Comparison of ENCODE assay signal across 18 mouse cellular contexts in the genomic region with DNA sequence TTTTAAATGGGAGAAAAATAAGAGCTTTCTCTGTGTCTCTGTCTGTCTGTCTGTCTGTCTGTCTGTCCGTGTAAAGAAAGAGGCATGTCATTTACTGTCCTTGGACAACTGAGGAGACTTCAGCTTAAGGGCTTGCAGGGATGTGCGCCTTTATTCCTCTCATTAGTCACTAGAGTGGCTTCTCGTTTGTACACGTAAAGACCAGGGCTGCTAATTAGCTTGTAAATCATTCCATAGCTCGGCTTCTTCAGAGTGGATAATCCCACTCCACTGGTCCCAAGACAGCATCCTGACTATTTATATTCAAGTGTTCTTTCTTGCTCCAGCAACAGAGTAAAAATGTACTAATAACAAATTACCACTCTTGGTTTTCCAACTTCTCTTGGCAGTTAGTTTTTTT.
"Had no signal": no experiment of that assay in that cellular context is flagged by ENCODE, and none has a peak within 500 bp of the region (broad histone marks: within the 10 kb centered on the region; RNA-seq: fewer than 3 reads in every experiment).

No protein-coding gene starts in this region.

- ATAC-seq: liver, embryonic 12.5 days had no signal

- H3K9me3 ChIP-seq: liver, embryonic 12.5 days; midbrain, embryonic 12.5 days; neural tube, embryonic 12.5 days; neural tube, embryonic 15.5 days had no signal

- H3K27ac ChIP-seq: liver, embryonic 12.5 days; liver, embryonic 14.5 days; midbrain, embryonic 12.5 days; neural tube, embryonic 12.5 days; neural tube, embryonic 15.5 days had no signal

- H3K36me3 ChIP-seq: liver, embryonic 12.5 days; midbrain, embryonic 12.5 days; neural tube, embryonic 12.5 days; neural tube, embryonic 15.5 days had no signal

- H3K27me3 ChIP-seq: liver, embryonic 12.5 days; midbrain, embryonic 12.5 days; neural tube, embryonic 12.5 days; neural tube, embryonic 15.5 days had no signal

- H3K4me1 ChIP-seq: liver, embryonic 12.5 days; midbrain, embryonic 12.5 days; neural tube, embryonic 12.5 days; neural tube, embryonic 15.5 days had no signal

- H3K4me3 ChIP-seq: liver, embryonic 12.5 days; midbrain, embryonic 12.5 days; myocyte; neural tube, embryonic 12.5 days; neural tube, embryonic 15.5 days had no signal

- H3K4me2 ChIP-seq: liver, embryonic 12.5 days; lung, embryonic 14.5 days; midbrain, embryonic 12.5 days; neural tube, embryonic 12.5 days; neural tube, embryonic 15.5 days had no signal

- H3K9ac ChIP-seq: liver, embryonic 12.5 days; liver, embryonic 14.5 days; lung, embryonic 14.5 days; midbrain, embryonic 12.5 days; neural tube, embryonic 12.5 days; neural tube, embryonic 15.5 days had no signal

- DNase-seq: lung, adult 18-20 months; lung, embryonic 14.5 days; lung, postnatal 10 days; lung, postnatal 4 days; retina, postnatal 1 day; right cerebral cortex, adult 18-20 months; right cerebral cortex, postnatal 25 days; right cerebral cortex, postnatal 4 days; spleen, adult 18-20 months; thymus, adult 18-20 months; thymus, postnatal 14 days; thymus, postnatal 36 days had no signal
